Mouse (Mus musculus) bone marrow, adult 2 months (tissue): ENCODE measurements around the gene Etnk1. TPM values are rescaled to one million over a fixed set of nuclear protein-coding genes. Genes with fewer than 3 reads are reported as not detected.
"Not testable (repeated sequence)": the region's sequence is repeated elsewhere in the genome, so short reads cannot be mapped to it uniquely, and the experiment has no call there.

Experiments
- H3K27ac ChIP-seq: fragments of 200-500 bp; 2 replicates; pipeline ENCODE4 v1.5.1; 2012; ENCODE audit warnings: low read depth, mild to moderate bottlenecking, control low read depth, inconsistent platforms, low read length; ENCODE audit not compliant: control insufficient read depth, poor library complexity, insufficient read depth
- H3K4me1 ChIP-seq: fragments of 200-500 bp; 2 replicates; pipeline ENCODE4 v1.6.1; 2011; ENCODE audit warnings: low read length; ENCODE audit not compliant: control insufficient read depth, insufficient read depth
- H3K4me3 ChIP-seq: fragments of 200-500 bp; replicated peaks from 2 replicates; pipeline ENCODE3; 2011; ENCODE audit warnings: mild to moderate bottlenecking, low read depth, low read length, control low read depth; ENCODE audit not compliant: control insufficient read depth
- CTCF ChIP-seq: fragments of 200-500 bp; IDR thresholded peaks from 2 replicates; pipeline ENCODE4 v1.5.1; 2011; ENCODE audit warnings: low read length, control low read depth; ENCODE audit not compliant: control insufficient read depth, insufficient read depth
- POLR2A ChIP-seq: fragments of 200-500 bp; IDR thresholded peaks from 2 replicates; pipeline ENCODE4 v1.6.1; 2011; ENCODE audit warnings: low read depth, mild to moderate bottlenecking, control low read depth, low read length, borderline replicate concordance; ENCODE audit not compliant: control insufficient read depth
- WGBS: fragments of 180-500 bp; shearing (Covaris S2); methylation state at CpG from one replicate; pipeline ENCODE4 v1.1.7; 2018; 5-methylcytosine and 5-hydroxymethylcytosine counted together
- polyA plus RNA-seq: library from polyadenylated mRNA; stranded (reverse); fragments of >200 nt; gene quantifications from 2 replicates; pipeline ENCODE4 v1.2.4, GENCODE M21; 2011; ENCODE audit warnings: low replicate concordance; ENCODE audit not compliant: missing spikeins, insufficient read depth, insufficient read length

Etnk1 gene
- polyA plus RNA-seq, 1 experiment, result 19.8 TPM

DNA sequence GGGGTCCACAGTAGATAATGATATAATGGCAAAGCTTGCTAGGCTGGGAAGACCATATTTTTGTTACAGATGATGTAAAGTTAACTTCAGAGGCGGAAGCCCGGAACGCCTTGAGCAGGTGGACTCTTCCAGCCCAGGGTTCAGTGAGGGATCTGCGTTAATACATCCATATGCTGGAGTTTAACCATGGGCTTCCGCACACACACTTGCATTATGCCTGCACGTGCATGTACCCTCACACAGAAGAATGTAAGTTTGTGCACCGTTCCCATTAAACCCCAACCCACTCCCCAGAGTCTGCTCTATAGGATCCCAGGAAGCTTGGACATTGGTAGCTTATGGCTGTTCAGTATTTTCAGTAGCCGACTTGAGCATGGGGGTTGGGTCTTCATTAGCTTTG lies 4.0 kb downstream of the Etnk1 start:
- no peak overlapping the region for H3K4me3 ChIP-seq
- no peak overlapping the region for H3K27ac ChIP-seq
- WGBS, result 91% methylated on average over 8 of the region's 8 CpGs
- peaks cover 2% of the 10 kb centered on the region; the same call in 1 of the 2 replicates for H3K4me1 ChIP-seq
- no peak for TF ChIP-seq POLR2A
- no peak for TF ChIP-seq CTCF

GRCm38 (mm10) chr6:143171781-143172465 lies 4.9 kb downstream of the Etnk1 start:
- Histone ChIP-seq H3K4me3 (no peak overlapping the region), H3K4me1 (peaks cover 2% of the 10 kb centered on the region; the same call in 1 of the 2 replicates), H3K27ac (no peak overlapping the region)
- TF ChIP-seq POLR2A (no peak), CTCF (no peak)
- 50% methylated on average over 11 of the region's 11 CpGs for WGBS

DNA sequence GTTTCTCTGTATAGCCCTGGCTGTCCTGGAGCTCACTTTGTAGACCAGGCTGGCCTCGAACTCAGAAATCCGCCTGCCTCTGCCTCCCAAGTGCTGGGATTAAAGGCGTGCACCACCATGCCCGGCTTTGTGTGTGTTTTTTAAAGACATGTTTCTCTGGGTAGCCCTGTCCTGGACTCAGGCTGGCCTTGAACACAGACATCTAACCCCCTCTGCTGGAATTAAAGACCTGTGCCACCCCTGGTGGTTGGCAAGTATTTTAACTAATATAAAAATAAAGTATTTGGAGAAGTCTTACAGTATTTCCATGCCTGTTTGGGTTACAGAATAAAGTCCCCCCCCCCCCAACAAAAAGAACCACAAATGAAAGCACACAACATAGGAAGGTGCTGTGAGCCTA lies 5.7 kb downstream of the Etnk1 start:
- H3K4me3 ChIP-seq, H3K27ac ChIP-seq, H3K4me1 ChIP-seq: not testable (repeated sequence)
- 70% methylated on average over 4 of the region's 4 CpGs for WGBS

DNA sequence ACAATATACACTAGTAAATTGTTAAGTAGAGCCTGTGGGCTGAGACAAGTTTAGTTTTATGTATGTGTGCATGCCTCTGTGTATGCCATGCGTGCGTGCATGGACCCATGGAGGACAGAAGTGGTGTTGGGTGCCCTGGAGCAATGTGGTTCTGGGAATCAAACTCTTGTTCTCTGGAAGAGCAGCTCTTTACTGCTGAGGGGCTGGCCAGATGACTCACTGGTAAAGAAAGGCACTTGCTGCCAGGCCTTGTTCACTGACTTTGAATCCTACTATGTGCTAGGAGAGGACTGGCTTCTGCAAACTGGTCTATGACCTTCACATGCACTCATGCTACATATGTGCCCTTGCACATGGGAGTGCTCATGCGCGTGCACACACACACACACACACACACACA lies 7.2 kb downstream of the Etnk1 start:
- H3K4me1 ChIP-seq, result peaks cover 2% of the 10 kb centered on the region; the same call in 1 of the 2 replicates
- WGBS, result 93% methylated on average over 4 of the region's 4 CpGs
- no peak overlapping the region for H3K4me3 ChIP-seq
- TF ChIP-seq CTCF (no peak), POLR2A (no peak)
- H3K27ac ChIP-seq, result no peak overlapping the region

DNA sequence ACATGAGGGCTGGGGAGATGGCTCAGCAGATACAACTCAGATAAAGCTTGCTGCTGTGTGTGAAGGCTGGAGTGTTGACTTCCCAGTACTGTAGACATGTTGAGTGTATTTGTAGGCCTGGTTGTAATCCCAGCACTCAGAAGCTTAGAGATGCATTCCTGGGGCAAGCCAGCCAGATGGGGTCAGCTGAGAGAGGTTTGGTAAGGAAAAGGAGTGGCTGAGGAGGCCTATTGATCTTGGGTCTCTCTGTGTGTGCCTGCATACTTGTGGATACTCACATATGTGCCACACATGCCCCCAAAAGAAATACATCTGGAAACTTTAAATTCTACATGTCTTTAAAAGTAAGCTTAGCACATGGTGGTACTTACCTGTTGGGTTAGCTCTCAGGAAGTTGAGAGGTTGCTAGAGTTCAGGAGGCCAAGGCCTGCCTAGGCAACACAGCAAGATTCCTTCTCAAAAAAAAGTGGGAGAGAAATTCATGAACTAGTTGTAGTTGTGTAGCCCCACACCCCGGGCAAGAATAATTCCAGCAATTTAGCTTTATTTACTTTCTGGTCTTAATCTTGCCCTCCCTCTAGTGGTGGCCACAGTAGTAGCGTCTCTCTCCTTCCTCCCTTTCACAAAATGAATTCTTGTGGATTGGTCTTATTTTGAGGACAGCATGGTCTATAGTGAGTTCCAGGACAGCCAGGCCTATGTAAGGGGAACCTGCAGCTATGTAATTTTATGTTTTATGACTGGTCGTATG lies 8.1 kb downstream of the Etnk1 start:
- WGBS, result 30% methylated on average over 3 of the region's 3 CpGs
- no peak for TF ChIP-seq CTCF
- no peak for TF ChIP-seq POLR2A
- H3K4me3 ChIP-seq, result no peak overlapping the region
- H3K27ac ChIP-seq, result no peak overlapping the region
- H3K4me1 ChIP-seq, result no peaks in the 10 kb centered on the region

- TF ChIP-seq POLR2A (no peak), CTCF (no peak)
- Histone ChIP-seq H3K4me1 (no peaks in the 10 kb centered on the region), H3K4me3 (no peak overlapping the region), H3K27ac (no peak overlapping the region)
- WGBS, result 88% methylated on average over 9 of the region's 9 CpGs
These were observed 9.1 kb downstream of the Etnk1 start for GRCm38 (mm10) chr6:143176076-143176475.

DNA sequence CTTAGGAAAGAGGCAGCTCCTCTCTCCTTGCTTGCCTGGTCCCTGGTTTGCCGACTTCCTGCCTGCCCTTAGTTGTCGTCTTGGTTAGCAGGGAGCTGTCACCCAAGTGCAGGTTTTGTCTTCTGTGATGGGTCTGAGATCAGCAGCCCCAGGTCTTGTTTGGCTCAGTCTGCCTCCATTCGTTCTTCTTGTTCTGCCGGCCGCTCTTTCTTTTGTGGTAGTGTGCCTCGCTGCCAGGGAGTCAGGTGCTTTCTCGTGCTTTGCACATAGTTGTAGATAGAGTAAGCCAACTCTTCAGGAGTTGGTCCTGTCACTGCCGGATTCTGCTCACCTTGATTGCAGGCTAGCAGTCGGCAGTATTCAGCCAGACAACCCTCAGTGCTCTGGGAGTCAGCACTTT lies 9.6 kb downstream of the Etnk1 start:
- no peaks in the 10 kb centered on the region for H3K4me1 ChIP-seq
- no peak overlapping the region for H3K27ac ChIP-seq
- TF ChIP-seq CTCF, result no peak
- no peak for TF ChIP-seq POLR2A
- whole genome bisulfite sequencing, result 67% methylated on average over 9 of the region's 9 CpGs
- H3K4me3 ChIP-seq, result no peak overlapping the region

DNA sequence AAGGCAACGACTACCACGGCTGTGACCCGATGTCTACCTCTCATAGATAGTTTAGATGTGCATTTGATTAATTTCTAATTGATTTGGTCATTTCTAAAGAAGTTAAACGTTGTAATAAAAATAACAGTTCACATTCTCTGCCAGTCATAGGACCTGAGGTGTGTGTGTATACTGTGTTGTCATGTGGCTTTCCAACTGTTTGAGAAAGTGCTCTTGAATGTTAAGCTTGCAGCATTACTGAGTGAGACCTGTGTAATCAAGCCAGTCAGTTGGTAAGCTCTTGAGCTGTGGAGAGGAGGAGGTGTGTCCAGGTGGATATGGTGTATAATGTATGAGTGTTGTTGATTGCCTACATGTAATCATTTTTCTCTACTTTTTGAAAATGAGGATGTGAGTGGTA lies 12.2 kb downstream of the Etnk1 start:
- TF ChIP-seq CTCF, result no peak
- TF ChIP-seq POLR2A, result no peak
- Histone ChIP-seq H3K27ac (no peak overlapping the region), H3K4me1 (no peaks in the 10 kb centered on the region), H3K4me3 (no peak overlapping the region)
- 82% methylated on average over 4 of the region's 4 CpGs for WGBS

- TF ChIP-seq CTCF, result no peak
- Histone ChIP-seq H3K4me1 (no peaks in the 10 kb centered on the region), H3K27ac (no peak overlapping the region), H3K4me3 (no peak overlapping the region)
- 56% methylated on average over 2 of the region's 2 CpGs for WGBS
These were observed 12.7 kb downstream of the Etnk1 start for GRCm38 (mm10) chr6:143179733-143180132.
